Mouse (Mus musculus) midbrain, embryonic 11.5 days (tissue): ENCODE measurements at regions not wholly inside any gene's neighbourhood (a gene's known extent, or its start where the extent isn't known, plus 50 kb on each side); places are given as distances from the start of the nearest gene placed in this dataset.

Experiments
- ATAC-seq: fragments of 200-750 bp; cut with Nextera tagmentation; 2 replicates; pipeline ENCODE4 v1.8.0; 2017; ENCODE audit warnings: moderate TSS enrichment, moderate library complexity; ENCODE audit not compliant: low FRiP score
- DNase-seq: peaks from one replicate; pipeline ENCODE4 v3.0.0; 2015; ENCODE audit warnings: low spot score; ENCODE audit errors: missing footprints
- H3K27ac ChIP-seq: fragments of 300-500 bp; sonication (generic); 2 replicates; pipeline ENCODE4 v1.5.1; 2014; ENCODE audit warnings: low read depth, low read length
- H3K27me3 ChIP-seq: fragments of 300-500 bp; sonication (generic); 2 replicates; pipeline ENCODE4 v1.6.1; 2014; ENCODE audit warnings: mild to moderate bottlenecking, low read length, moderate library complexity, mixed read lengths; ENCODE audit not compliant: control insufficient read depth, insufficient read depth
- H3K36me3 ChIP-seq: fragments of 300-500 bp; sonication (generic); 2 replicates; pipeline ENCODE4 v1.6.1; 2014; ENCODE audit warnings: mild to moderate bottlenecking, low read length, moderate library complexity, mixed read lengths; ENCODE audit not compliant: control insufficient read depth, insufficient read depth
- H3K4me1 ChIP-seq: fragments of 300-500 bp; sonication (generic); 2 replicates; pipeline ENCODE4 v1.6.1; 2014; ENCODE audit warnings: low read length; ENCODE audit not compliant: control insufficient read depth, insufficient read depth
- H3K4me2 ChIP-seq: fragments of 300-500 bp; sonication (generic); 2 replicates; pipeline ENCODE4 v1.6.1; 2014; ENCODE audit warnings: mild to moderate bottlenecking, moderate library complexity
- H3K4me3 ChIP-seq: fragments of 300-500 bp; sonication (generic); 2 replicates; pipeline ENCODE4 v1.5.1; 2014; ENCODE audit warnings: low read depth, low read length
- H3K9ac ChIP-seq: fragments of 300-500 bp; sonication (generic); 2 replicates; pipeline ENCODE4 v1.6.1; 2014; ENCODE audit warnings: low read length
- H3K9me3 ChIP-seq: fragments of 300-500 bp; sonication (generic); 2 replicates; pipeline ENCODE4 v1.6.1; 2016; ENCODE audit warnings: low read length; ENCODE audit not compliant: control insufficient read depth
- WGBS: fragments of 180-500 bp; shearing (Covaris S2); extraction: QIAGEN DNeasy Blood & Tissue Kit; methylation state at CpG from one replicate; pipeline ENCODE4 v1.1.7; 2014; 5-methylcytosine and 5-hydroxymethylcytosine counted together

DNA sequence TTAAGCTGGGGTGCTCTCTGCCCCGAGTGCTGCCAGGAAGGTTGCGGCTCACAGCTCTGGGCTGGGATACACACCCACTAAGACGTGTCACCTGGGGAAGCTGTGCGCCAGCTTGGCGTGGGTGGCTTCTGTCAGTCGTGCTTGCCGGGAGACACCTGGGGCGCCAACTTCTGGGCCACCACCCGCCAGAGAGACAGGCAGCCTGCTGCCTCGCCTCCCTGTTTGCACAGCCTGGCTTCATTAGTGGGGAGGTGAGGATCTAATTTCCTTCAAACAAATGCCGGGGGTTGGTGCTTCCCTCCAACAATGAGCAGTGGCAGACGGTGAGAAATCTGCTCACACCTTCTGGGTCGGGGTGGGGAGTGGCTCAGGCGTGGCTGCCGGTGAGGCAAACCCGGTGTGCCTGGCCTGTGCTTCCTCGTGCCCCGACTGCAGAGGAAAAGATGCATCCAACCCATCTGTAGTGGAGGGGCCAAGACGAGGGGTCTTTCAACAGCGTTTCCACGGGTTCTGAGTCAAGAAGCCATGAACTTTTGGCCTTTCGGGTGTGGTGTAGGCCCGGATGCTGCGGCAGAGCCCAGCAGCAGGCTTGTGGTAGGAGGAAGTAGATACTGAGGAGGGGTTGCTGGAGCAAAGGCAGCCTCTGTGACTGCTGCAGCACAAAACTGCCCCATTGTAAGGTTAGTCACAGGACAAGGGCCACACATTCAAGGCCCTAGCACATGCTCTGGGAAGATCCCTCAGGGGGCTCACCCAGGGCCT is 140.6 kb downstream of the Tpra1 start:
- H3K4me1 ChIP-seq = no peaks in the 10 kb centered on the region
- 69% methylated on average over 24 of the region's 24 CpGs for WGBS
- no peak overlapping the region for H3K4me3 ChIP-seq
- H3K27ac ChIP-seq = no peak overlapping the region
- no peak overlapping the region for H3K4me2 ChIP-seq
- no peaks in the 10 kb centered on the region for H3K36me3 ChIP-seq
- no peak overlapping the region for H3K9ac ChIP-seq
- H3K27me3 ChIP-seq = no peaks in the 10 kb centered on the region
- ATAC-seq (no peak), DNase-seq (no peak)
- no peaks in the 10 kb centered on the region for H3K9me3 ChIP-seq

GRCm38 (mm10) chr6:89045436-89045966 is 143.4 kb downstream of the Tpra1 start:
- ATAC-seq (no peak), DNase-seq (no peak)
- Histone ChIP-seq H3K4me2 (no peak overlapping the region), H3K4me3 (no peak overlapping the region), H3K27ac (no peak overlapping the region), H3K9me3 (no peaks in the 10 kb centered on the region), H3K9ac (no peak overlapping the region), H3K27me3 (no peaks in the 10 kb centered on the region), H3K4me1 (no peaks in the 10 kb centered on the region), H3K36me3 (no peaks in the 10 kb centered on the region)
- 70% methylated on average over 4 of the region's 4 CpGs for WGBS

GRCm38 (mm10) chr6:89046476-89046875 is 144.4 kb downstream of the Tpra1 start:
- H3K27me3 ChIP-seq = no peaks in the 10 kb centered on the region
- no peak overlapping the region for H3K4me2 ChIP-seq
- ATAC-seq (no peak), DNase-seq (no peak)
- H3K4me3 ChIP-seq = no peak overlapping the region
- H3K9ac ChIP-seq = no peak overlapping the region
- H3K27ac ChIP-seq = no peak overlapping the region
- WGBS = 84% methylated on average over 2 of the region's 2 CpGs
- no peaks in the 10 kb centered on the region for H3K9me3 ChIP-seq
- no peaks in the 10 kb centered on the region for H3K36me3 ChIP-seq
- no peaks in the 10 kb centered on the region for H3K4me1 ChIP-seq

DNA sequence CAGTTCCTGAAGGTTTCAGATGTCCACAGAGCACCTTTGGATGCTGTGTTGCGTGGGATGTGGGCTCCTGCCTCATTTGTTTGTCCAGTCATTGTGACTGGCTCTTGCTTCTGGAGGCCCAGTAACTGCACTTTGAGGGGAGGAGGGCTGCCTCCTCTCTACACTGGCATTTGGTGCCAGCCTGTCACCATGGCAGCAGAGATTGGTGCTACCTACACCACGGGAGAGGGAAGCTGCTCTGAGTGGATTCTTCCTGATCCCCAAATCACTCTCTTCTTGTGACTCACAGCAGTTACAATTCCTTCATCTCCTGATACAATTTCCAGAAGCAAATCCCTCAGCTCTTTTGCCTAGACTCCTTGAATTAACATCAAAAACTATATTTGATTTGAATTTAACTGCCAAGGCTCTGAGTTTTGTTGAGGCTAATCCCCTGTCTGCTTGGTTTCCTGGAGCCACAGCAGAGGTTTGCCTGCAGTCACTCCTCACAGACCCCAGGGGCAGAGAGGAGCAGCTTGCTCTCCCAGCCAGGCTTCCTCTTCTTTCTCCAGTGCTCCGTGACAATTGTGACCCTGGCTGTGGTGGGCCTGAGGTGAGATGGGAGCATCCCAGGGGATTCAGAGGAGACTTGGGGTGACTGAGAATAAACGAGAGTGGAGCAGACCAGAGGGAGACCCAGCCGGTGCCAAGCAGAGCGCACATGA is 145.7 kb downstream of the Tpra1 start:
- no peak for ATAC-seq
- no peak overlapping the region for H3K4me2 ChIP-seq
- no peak overlapping the region for H3K27ac ChIP-seq
- H3K9ac ChIP-seq = no peak overlapping the region
- H3K36me3 ChIP-seq = no peaks in the 10 kb centered on the region
- 59% methylated on average over 6 of the region's 6 CpGs for WGBS
- no peaks in the 10 kb centered on the region for H3K27me3 ChIP-seq
- no peaks in the 10 kb centered on the region for H3K4me1 ChIP-seq
- no peaks in the 10 kb centered on the region for H3K9me3 ChIP-seq
- no peak overlapping the region for H3K4me3 ChIP-seq
- DNase-seq = no peak

- no peaks in the 10 kb centered on the region for H3K36me3 ChIP-seq
- DNase-seq (no peak), ATAC-seq (no peak)
- no peaks in the 10 kb centered on the region for H3K4me1 ChIP-seq
- H3K27ac ChIP-seq = no peak overlapping the region
- no peak overlapping the region for H3K4me2 ChIP-seq
- no peak overlapping the region for H3K4me3 ChIP-seq
- H3K9ac ChIP-seq = no peak overlapping the region
- no peaks in the 10 kb centered on the region for H3K27me3 ChIP-seq
- 65% methylated on average over 1 of the region's 1 CpGs for WGBS
- no peaks in the 10 kb centered on the region for H3K9me3 ChIP-seq
These were observed 147.2 kb downstream of the Tpra1 start for GRCm38 (mm10) chr6:89049290-89049689.

- H3K4me1 ChIP-seq = no peaks in the 10 kb centered on the region
- no peaks in the 10 kb centered on the region for H3K9me3 ChIP-seq
- no peaks in the 10 kb centered on the region for H3K27me3 ChIP-seq
- ATAC-seq = no peak
- H3K36me3 ChIP-seq = no peaks in the 10 kb centered on the region
- no peak overlapping the region for H3K9ac ChIP-seq
- WGBS = 90% methylated on average over 13 of the region's 13 CpGs
- H3K4me3 ChIP-seq = no peak overlapping the region
- no peak overlapping the region for H3K27ac ChIP-seq
- no peak for DNase-seq
- H3K4me2 ChIP-seq = no peak overlapping the region
These were observed 148.7 kb downstream of the Tpra1 start for GRCm38 (mm10) chr6:89050575-89051270.

GRCm38 (mm10) chr6:89052758-89053460 is 150.9 kb downstream of the Tpra1 start:
- Histone ChIP-seq H3K4me3 (no peak overlapping the region), H3K27ac (no peak overlapping the region), H3K9me3 (no peaks in the 10 kb centered on the region), H3K4me1 (no peaks in the 10 kb centered on the region), H3K9ac (no peak overlapping the region), H3K36me3 (no peaks in the 10 kb centered on the region), H3K27me3 (no peaks in the 10 kb centered on the region), H3K4me2 (no peak overlapping the region)
- ATAC-seq (no peak), DNase-seq (no peak)
- WGBS = 87% methylated on average over 9 of the region's 9 CpGs

GRCm38 (mm10) chr6:89054060-89054459 is 152.0 kb downstream of the Tpra1 start:
- Histone ChIP-seq H3K4me3 (no peak overlapping the region), H3K9ac (no peak overlapping the region), H3K4me1 (no peaks in the 10 kb centered on the region), H3K27me3 (no peaks in the 10 kb centered on the region), H3K36me3 (no peaks in the 10 kb centered on the region), H3K27ac (no peak overlapping the region), H3K9me3 (no peaks in the 10 kb centered on the region), H3K4me2 (no peak overlapping the region)
- ATAC-seq (no peak), DNase-seq (no peak)
- WGBS = 88% methylated on average over 13 of the region's 13 CpGs
